Mouse (Mus musculus): ENCODE data around the gene Ints14. TPM values are rescaled to one million over a fixed set of nuclear protein-coding genes. Genes with fewer than 3 reads are reported as not detected.
A peak's percentile ranks its signal among the peaks of the same experiment; 100 is the strongest.

Ints14 gene
- polyA plus RNA-seq, 1 experiment from 2014 or later: 77.0 TPM

DNA sequence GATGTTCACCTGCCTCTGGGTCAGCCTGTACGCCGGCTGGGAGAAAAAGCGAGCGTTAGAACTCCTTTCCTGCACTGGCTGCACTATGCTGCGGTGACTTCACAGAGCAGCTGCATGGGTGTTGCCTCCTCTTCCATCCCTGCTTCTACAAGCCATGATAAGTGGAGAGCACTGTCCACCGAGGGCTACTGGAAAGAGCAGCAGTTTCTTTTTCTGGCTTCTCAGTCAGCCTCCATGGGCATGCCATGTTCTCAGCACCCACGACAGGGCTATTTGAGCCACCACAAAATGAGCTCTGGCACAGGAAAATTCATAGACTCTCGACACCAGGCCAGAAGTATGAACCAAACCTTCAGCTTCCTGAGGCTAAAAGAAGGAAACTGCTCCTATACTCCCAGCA, 45.0 kb downstream of the Ints14 start:
- Histone ChIP-seq H3K9me3 (ENCODE audit: control insufficient read depth, low read length) (no peaks in the 10 kb centered on the region), H3K4me3 (ENCODE audit: low read depth, low read length) (no peak overlapping the region), H3K36me3 (ENCODE audit: control insufficient read depth, insufficient read depth, low read length) (peaks cover 16% of the 10 kb centered on the region; the same call in 1 of the 2 replicates), H3K27me3 (ENCODE audit: control insufficient read depth, insufficient read depth, low read length) (no peaks in the 10 kb centered on the region), H3K4me1 (replicated peaks; ENCODE audit: control insufficient read depth, insufficient read depth, low read length) (no peaks in the 10 kb centered on the region), H3K4me2 (ENCODE audit: low read depth, low read length, severe bottlenecking) (no peak overlapping the region), H3K27ac (ENCODE audit: low read depth, low read length) (no peak overlapping the region), H3K9ac (ENCODE audit: low read length) (no peak overlapping the region)
- no peak for ATAC-seq (replicated peaks; ENCODE audit: low FRiP score)
- 95% methylated on average over 8 of the region's 8 CpGs for WGBS
- DNase-seq (ENCODE audit: low spot score): no peak

GRCm38 (mm10) chr9:65010632-65011031, 49.9 kb downstream of the Ints14 start:
- H3K36me3 ChIP-seq (ENCODE audit: control insufficient read depth, insufficient read depth, low read length): no peaks in the 10 kb centered on the region; the same call in 1 of the 2 replicates
- DNase-seq (ENCODE audit: low spot score): no peak

GRCm38 (mm10) chr9:65011304-65011703, 50.6 kb downstream of the Ints14 start:
- WGBS: 56% methylated on average over 6 of the region's 6 CpGs
- Histone ChIP-seq H3K27ac (ENCODE audit: low read depth, low read length) (no peak overlapping the region), H3K27me3 (ENCODE audit: control insufficient read depth, insufficient read depth, low read length) (no peaks in the 10 kb centered on the region), H3K9ac (ENCODE audit: low read length) (no peak overlapping the region), H3K4me3 (ENCODE audit: low read depth, low read length) (no peak overlapping the region), H3K4me2 (ENCODE audit: low read depth, low read length, severe bottlenecking) (no peak overlapping the region), H3K9me3 (ENCODE audit: control insufficient read depth, low read length) (no peaks in the 10 kb centered on the region), H3K4me1 (replicated peaks; ENCODE audit: control insufficient read depth, insufficient read depth, low read length) (no peaks in the 10 kb centered on the region), H3K36me3 (ENCODE audit: control insufficient read depth, insufficient read depth, low read length) (no peaks in the 10 kb centered on the region)
- no peak for ATAC-seq (replicated peaks; ENCODE audit: low FRiP score)
- peak; percentile 53 for DNase-seq (ENCODE audit: low spot score)

More at GRCm38 (mm10) chr9:65010632-65011031, 49.9 kb downstream of the Ints14 start:
- ATAC-seq (replicated peaks; ENCODE audit: low FRiP score): no peak
- H3K4me1 ChIP-seq (replicated peaks; ENCODE audit: control insufficient read depth, insufficient read depth, low read length): no peaks in the 10 kb centered on the region
- no peak overlapping the region for H3K4me2 ChIP-seq (ENCODE audit: low read depth, low read length, severe bottlenecking)
- no peak overlapping the region for H3K9ac ChIP-seq (ENCODE audit: low read length)
- H3K27me3 ChIP-seq (ENCODE audit: control insufficient read depth, insufficient read depth, low read length): no peaks in the 10 kb centered on the region
- H3K27ac ChIP-seq (ENCODE audit: low read depth, low read length): no peak overlapping the region
- 88% methylated on average over 8 of the region's 8 CpGs for WGBS
- no peak overlapping the region for H3K4me3 ChIP-seq (ENCODE audit: low read depth, low read length)
- no peaks in the 10 kb centered on the region for H3K9me3 ChIP-seq (ENCODE audit: control insufficient read depth, low read length)

- H3K9ac ChIP-seq (ENCODE audit: low read length): no peak overlapping the region
- no peaks in the 10 kb centered on the region for H3K36me3 ChIP-seq (ENCODE audit: control insufficient read depth, insufficient read depth, low read length)
- DNase-seq (ENCODE audit: low spot score) (no peak), ATAC-seq (replicated peaks; ENCODE audit: low FRiP score) (no peak)
- no peaks in the 10 kb centered on the region for H3K27me3 ChIP-seq (ENCODE audit: control insufficient read depth, insufficient read depth, low read length)
- H3K4me2 ChIP-seq (ENCODE audit: low read depth, low read length, severe bottlenecking): no peak overlapping the region
- H3K9me3 ChIP-seq (ENCODE audit: control insufficient read depth, low read length): no peaks in the 10 kb centered on the region
- 90% methylated on average over 7 of the region's 7 CpGs for WGBS
- H3K4me3 ChIP-seq (ENCODE audit: low read depth, low read length): no peak overlapping the region
- peaks cover 13% of the 10 kb centered on the region; the same call in 1 of the 2 replicates for H3K4me1 ChIP-seq (replicated peaks; ENCODE audit: control insufficient read depth, insufficient read depth, low read length)
- no peak overlapping the region for H3K27ac ChIP-seq (ENCODE audit: low read depth, low read length)
These were observed 54.9 kb downstream of the Ints14 start for GRCm38 (mm10) chr9:65015461-65016222.

- Histone ChIP-seq H3K27me3 (ENCODE audit: control insufficient read depth, insufficient read depth, low read length) (no peaks in the 10 kb centered on the region), H3K36me3 (ENCODE audit: control insufficient read depth, insufficient read depth, low read length) (no peaks in the 10 kb centered on the region), H3K9me3 (ENCODE audit: control insufficient read depth, low read length) (no peaks in the 10 kb centered on the region), H3K27ac (ENCODE audit: low read depth, low read length) (no peak overlapping the region), H3K9ac (ENCODE audit: low read length) (no peak overlapping the region), H3K4me3 (ENCODE audit: low read depth, low read length) (no peak overlapping the region), H3K4me2 (ENCODE audit: low read depth, low read length, severe bottlenecking) (no peak overlapping the region), H3K4me1 (replicated peaks; ENCODE audit: control insufficient read depth, insufficient read depth, low read length) (peaks cover 13% of the 10 kb centered on the region; the same call in 1 of the 2 replicates)
- 79% methylated on average over 4 of the region's 4 CpGs for WGBS
- DNase-seq (ENCODE audit: low spot score): no peak
- no peak for ATAC-seq (replicated peaks; ENCODE audit: low FRiP score)
These were observed 55.7 kb downstream of the Ints14 start for GRCm38 (mm10) chr9:65016241-65016977.

DNA sequence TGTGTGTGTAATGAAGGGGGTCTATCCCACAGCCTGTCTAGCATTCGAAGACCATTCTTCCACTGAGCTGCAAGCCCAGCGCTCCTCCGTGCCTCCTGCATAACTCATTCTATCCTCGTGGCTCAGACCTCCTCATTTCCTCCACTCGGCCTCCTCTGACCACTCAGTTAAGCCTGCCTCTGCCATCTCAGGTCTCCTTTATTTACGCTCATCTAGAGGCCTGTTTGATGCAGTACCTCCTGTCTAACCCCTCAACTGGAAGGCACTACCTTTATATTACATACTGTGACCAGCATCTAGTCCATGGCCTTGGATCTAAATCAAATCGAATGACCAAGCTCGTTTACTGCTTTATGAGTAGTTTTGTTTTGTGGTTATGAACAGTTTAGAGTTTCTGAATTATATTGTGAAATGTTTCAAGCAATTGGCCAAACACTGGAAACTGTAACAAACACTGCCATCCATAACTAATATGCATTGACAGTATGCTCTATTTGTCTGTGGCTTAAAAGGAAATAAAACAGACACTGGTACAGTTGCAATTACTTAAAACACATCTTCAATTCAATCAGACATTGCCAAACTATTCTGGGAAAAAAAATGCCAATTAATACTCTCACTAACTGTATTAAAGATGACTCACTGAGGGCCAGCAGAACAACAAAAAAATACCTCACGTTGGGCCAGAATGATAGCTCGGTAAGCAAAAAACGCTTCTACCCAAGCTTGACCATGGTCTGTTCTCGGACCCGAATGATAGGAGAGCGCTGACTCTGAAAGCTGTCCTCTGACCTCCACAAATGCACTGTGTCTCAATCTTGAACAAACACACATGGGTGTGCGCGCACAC, 56.5 kb downstream of the Ints14 start:
- Histone ChIP-seq H3K27me3 (ENCODE audit: control insufficient read depth, insufficient read depth, low read length) (no peaks in the 10 kb centered on the region), H3K4me3 (ENCODE audit: low read depth, low read length) (no peak overlapping the region), H3K27ac (ENCODE audit: low read depth, low read length) (no peak overlapping the region), H3K9ac (ENCODE audit: low read length) (no peak overlapping the region), H3K4me1 (replicated peaks; ENCODE audit: control insufficient read depth, insufficient read depth, low read length) (peaks cover 15% of the 10 kb centered on the region), H3K9me3 (ENCODE audit: control insufficient read depth, low read length) (no peaks in the 10 kb centered on the region), H3K36me3 (ENCODE audit: control insufficient read depth, insufficient read depth, low read length) (no peaks in the 10 kb centered on the region), H3K4me2 (ENCODE audit: low read depth, low read length, severe bottlenecking) (no peak overlapping the region)
- WGBS: 88% methylated on average over 16 of the region's 16 CpGs
- DNase-seq (ENCODE audit: low spot score) (no peak), ATAC-seq (replicated peaks; ENCODE audit: low FRiP score) (no peak)

- H3K9ac ChIP-seq (ENCODE audit: low read length): no peak overlapping the region
These were observed 57.2 kb downstream of the Ints14 start for GRCm38 (mm10) chr9:65017896-65018295.

DNA sequence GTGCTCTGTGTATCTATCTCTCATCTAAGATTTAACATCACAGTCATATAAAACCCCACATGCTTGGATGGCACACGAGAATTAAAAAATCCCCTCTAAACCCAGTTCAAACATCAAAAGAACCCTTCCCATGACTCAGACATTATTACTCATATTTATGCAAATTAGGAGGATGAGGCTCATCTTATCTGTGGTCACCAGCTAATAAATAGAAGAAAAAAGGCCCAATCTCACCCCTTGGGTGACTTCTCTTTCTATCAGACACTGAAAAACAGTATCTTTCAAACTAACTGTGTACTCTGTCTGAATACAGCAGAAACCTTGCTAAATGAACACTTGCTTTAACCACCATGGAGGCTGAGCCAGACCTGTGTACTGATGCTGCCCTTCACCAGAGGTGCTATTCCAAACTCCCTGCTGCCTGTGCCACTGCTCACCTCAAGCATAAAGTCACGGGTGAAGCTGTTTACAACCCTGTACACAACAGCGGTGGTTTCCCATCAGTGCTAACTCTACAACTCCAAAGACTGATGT, 58.0 kb downstream of the Ints14 start:
- DNase-seq (ENCODE audit: low spot score) (no peak), ATAC-seq (replicated peaks; ENCODE audit: low FRiP score) (no peak)
- no peak overlapping the region for H3K4me3 ChIP-seq (ENCODE audit: low read depth, low read length)
- H3K9ac ChIP-seq (ENCODE audit: low read length): no peak overlapping the region
- H3K9me3 ChIP-seq (ENCODE audit: control insufficient read depth, low read length): no peaks in the 10 kb centered on the region
- H3K36me3 ChIP-seq (ENCODE audit: control insufficient read depth, insufficient read depth, low read length): no peaks in the 10 kb centered on the region
- H3K27me3 ChIP-seq (ENCODE audit: control insufficient read depth, insufficient read depth, low read length): 0 out of 2 replicates have a peak, but pooled peaks cover 3% of the 10 kb centered on the region
- no peak overlapping the region for H3K27ac ChIP-seq (ENCODE audit: low read depth, low read length)
- H3K4me1 ChIP-seq (replicated peaks; ENCODE audit: control insufficient read depth, insufficient read depth, low read length): peaks cover 17% of the 10 kb centered on the region
- no peak overlapping the region for H3K4me2 ChIP-seq (ENCODE audit: low read depth, low read length, severe bottlenecking)
- WGBS: 88% methylated on average over 3 of the region's 3 CpGs

More at GRCm38 (mm10) chr9:65017896-65018295, 57.2 kb downstream of the Ints14 start:
- Histone ChIP-seq H3K4me1 (replicated peaks; ENCODE audit: control insufficient read depth, insufficient read depth, low read length) (peaks cover 17% of the 10 kb centered on the region), H3K4me2 (ENCODE audit: low read depth, low read length, severe bottlenecking) (no peak overlapping the region), H3K36me3 (ENCODE audit: control insufficient read depth, insufficient read depth, low read length) (no peaks in the 10 kb centered on the region), H3K27ac (ENCODE audit: low read depth, low read length) (no peak overlapping the region), H3K9me3 (ENCODE audit: control insufficient read depth, low read length) (no peaks in the 10 kb centered on the region), H3K4me3 (ENCODE audit: low read depth, low read length) (no peak overlapping the region), H3K27me3 (ENCODE audit: control insufficient read depth, insufficient read depth, low read length) (no peaks in the 10 kb centered on the region)
- ATAC-seq (replicated peaks; ENCODE audit: low FRiP score) (no peak), DNase-seq (ENCODE audit: low spot score) (no peak)
- 89% methylated on average over 4 of the region's 4 CpGs for WGBS

Measured in forebrain, embryonic 11.5 days (tissue).